ENCODE assay signal across 24 mouse cellular contexts in genomic region chr10:45706849-45707248, GRCm38 (mm10).
"Had no signal": no experiment of that assay in that cellular context is flagged by ENCODE, and none has a peak within 500 bp of the region (broad histone marks: within the 10 kb centered on the region; RNA-seq: fewer than 3 reads in every experiment).

No protein-coding gene starts in this region.

- H3K27me3 ChIP-seq: heart, embryonic 12.5 days; hindbrain, embryonic 12.5 days; intestine, embryonic 15.5 days; limb, embryonic 12.5 days had no signal

- H3K4me1 ChIP-seq: hindbrain, embryonic 10.5 days; hindbrain, embryonic 12.5 days; intestine, embryonic 15.5 days; limb, embryonic 10.5 days; limb, embryonic 12.5 days had no signal

- H3K27ac ChIP-seq: gastrocnemius, adult 2 months; heart, embryonic 10.5 days; hindbrain, embryonic 10.5 days; hindbrain, embryonic 12.5 days; hindbrain, embryonic 14.5 days; intestine, embryonic 15.5 days; layer of hippocampus, adult 2 months; left cerebral cortex, adult 2 months; limb, embryonic 10.5 days; limb, embryonic 12.5 days had no signal

- H3K9me3 ChIP-seq: heart, embryonic 10.5 days; heart, embryonic 12.5 days; hindbrain, embryonic 10.5 days; hindbrain, embryonic 12.5 days; intestine, embryonic 15.5 days; limb, embryonic 10.5 days; limb, embryonic 12.5 days had no signal

- DNase-seq: gastrocnemius, adult 2 months; gastrocnemius, postnatal 10 days; gastrocnemius, postnatal 25 days; heart, adult 18-20 months; heart, postnatal 10 days; heart, postnatal 4 days; kidney, adult 18-20 months; kidney, adult 8-10 months; kidney, postnatal 10 days; kidney, postnatal 25 days; kidney, postnatal 4 days had no signal

- H3K4me3 ChIP-seq: gastrocnemius, adult 2 months; heart, embryonic 10.5 days; heart, embryonic 12.5 days; hindbrain, embryonic 10.5 days; hindbrain, embryonic 12.5 days; intestine, embryonic 15.5 days; layer of hippocampus, adult 2 months; left cerebral cortex, adult 2 months; limb, embryonic 10.5 days; limb, embryonic 12.5 days had no signal

- H3K9ac ChIP-seq: heart, embryonic 12.5 days; hindbrain, embryonic 12.5 days; hindbrain, embryonic 14.5 days; intestine, embryonic 15.5 days; limb, embryonic 12.5 days had no signal

- H3K36me3 ChIP-seq: heart, embryonic 10.5 days; hindbrain, embryonic 12.5 days; intestine, embryonic 15.5 days had no signal

- H3K4me2 ChIP-seq: heart, embryonic 12.5 days; hindbrain, embryonic 12.5 days; hindbrain, embryonic 14.5 days; intestine, embryonic 15.5 days; limb, embryonic 12.5 days had no signal

- ATAC-seq: hindbrain, embryonic 16.5 days; inflammation-experienced regulatory T-cells, adult 6 months; intestine, embryonic 15.5 days; intestine, postnatal 0 days had no signal
